Mouse (Mus musculus) stomach, embryonic 15.5 days (tissue): Measurements from ENCODE around the gene Slc2a5. TPM values are rescaled to one million over a fixed set of nuclear protein-coding genes. Genes with fewer than 3 reads are reported as not detected.
A peak's percentile ranks its signal among the peaks of the same experiment; 100 is the strongest.

Source experiments
- ATAC-seq: fragments of 200-750 bp; cut with Nextera tagmentation; 2 replicates; pipeline ENCODE4 v1.8.0; 2017; ENCODE audit warnings: low read depth, moderate number of reproducible peaks, moderate TSS enrichment; ENCODE audit not compliant: insufficient read depth, low FRiP score
- H3K27ac ChIP-seq: fragments of 300-500 bp; sonication (generic); 2 replicates; pipeline ENCODE4 v1.5.1; 2015; ENCODE audit warnings: mild to moderate bottlenecking, inconsistent platforms
- H3K27me3 ChIP-seq: fragments of 300-500 bp; sonication (generic); replicated peaks from 2 replicates; pipeline ENCODE4 v1.6.1; 2015; ENCODE audit warnings: inconsistent platforms
- H3K36me3 ChIP-seq: fragments of 300-500 bp; sonication (generic); 2 replicates; pipeline ENCODE4 v1.6.1; 2015; ENCODE audit warnings: inconsistent platforms
- H3K4me1 ChIP-seq: fragments of 300-500 bp; sonication (generic); 2 replicates; pipeline ENCODE4 v1.6.1; 2015; ENCODE audit warnings: inconsistent platforms
- H3K4me2 ChIP-seq: fragments of 300-500 bp; sonication (generic); 2 replicates; pipeline ENCODE4 v1.6.1; 2015; ENCODE audit warnings: mild to moderate bottlenecking, inconsistent platforms
- H3K4me3 ChIP-seq: fragments of 300-500 bp; sonication (generic); replicated peaks from 2 replicates; pipeline ENCODE4 v1.5.1; 2015; ENCODE audit warnings: inconsistent platforms
- H3K9ac ChIP-seq: fragments of 300-500 bp; sonication (generic); 2 replicates; pipeline ENCODE4 v1.6.1; 2015; ENCODE audit warnings: inconsistent platforms
- H3K9me3 ChIP-seq: fragments of 300-500 bp; sonication (generic); 2 replicates; pipeline ENCODE4 v1.6.1; 2016; ENCODE audit warnings: inconsistent platforms
- WGBS: fragments of 180-500 bp; shearing (Covaris S2); methylation state at CpG from one replicate; pipeline ENCODE4 v1.1.7; 2015; 5-methylcytosine and 5-hydroxymethylcytosine counted together
- polyA plus RNA-seq: library from polyadenylated mRNA; unstranded; fragments of >200 nt; fragmentation: Nextera tagmentation; extraction: Ambion mirVana; gene quantifications from 2 replicates; pipeline ENCODE4 v1.2.1, GENCODE M21; 2015

Gene Slc2a5
- polyA plus RNA-seq, 1 experiment from 2014 or later: 1.6 TPM

- Histone ChIP-seq H3K27ac (peak overlapping the region; percentile 72), H3K4me2 (no peak overlapping the region), H3K27me3 (no peaks in the 10 kb centered on the region), H3K9ac (no peak overlapping the region), H3K4me3 (no peak overlapping the region), H3K4me1 (no peaks in the 10 kb centered on the region), H3K9me3 (no peaks in the 10 kb centered on the region), H3K36me3 (no peaks in the 10 kb centered on the region)
- 61% methylated on average over 8 of the region's 8 CpGs for WGBS
- peak; percentile 86 for ATAC-seq
Observed at GRCm38 (mm10) chr4:150152483-150152882, 33.4 kb downstream of the Slc2a5 start.

- Histone ChIP-seq H3K4me2 (no peak overlapping the region), H3K9ac (no peak overlapping the region), H3K4me1 (no peaks in the 10 kb centered on the region), H3K36me3 (no peaks in the 10 kb centered on the region), H3K4me3 (no peak overlapping the region), H3K27ac (no peak overlapping the region), H3K27me3 (no peaks in the 10 kb centered on the region), H3K9me3 (no peaks in the 10 kb centered on the region)
- WGBS: 91% methylated on average over 4 of the region's 4 CpGs
- ATAC-seq: no peak
Observed at GRCm38 (mm10) chr4:150155301-150155700, 36.2 kb downstream of the Slc2a5 start.

- ATAC-seq: no peak
- no peaks in the 10 kb centered on the region for H3K4me1 ChIP-seq
- H3K9me3 ChIP-seq: no peaks in the 10 kb centered on the region
- no peak overlapping the region for H3K4me3 ChIP-seq
- 89% methylated on average over 4 of the region's 4 CpGs for WGBS
- H3K9ac ChIP-seq: no peak overlapping the region
- no peak overlapping the region for H3K27ac ChIP-seq
- H3K27me3 ChIP-seq: no peaks in the 10 kb centered on the region
- no peaks in the 10 kb centered on the region for H3K36me3 ChIP-seq
- no peak overlapping the region for H3K4me2 ChIP-seq
Observed at GRCm38 (mm10) chr4:150155731-150156130, 36.6 kb downstream of the Slc2a5 start.

GRCm38 (mm10) chr4:150157348-150157882 is 38.3 kb downstream of the Slc2a5 start:
- Histone ChIP-seq H3K27me3 (no peaks in the 10 kb centered on the region), H3K9me3 (no peaks in the 10 kb centered on the region), H3K9ac (no peak overlapping the region), H3K36me3 (no peaks in the 10 kb centered on the region), H3K4me1 (no peaks in the 10 kb centered on the region), H3K4me3 (no peak overlapping the region), H3K27ac (no peak overlapping the region), H3K4me2 (no peak overlapping the region)
- no peak for ATAC-seq
- 68% methylated on average over 14 of the region's 14 CpGs for WGBS

GRCm38 (mm10) chr4:150159458-150159857 is 40.4 kb downstream of the Slc2a5 start:
- H3K4me3 ChIP-seq: no peak overlapping the region
- no peak overlapping the region for H3K4me2 ChIP-seq
- H3K4me1 ChIP-seq: no peaks in the 10 kb centered on the region
- no peaks in the 10 kb centered on the region for H3K9me3 ChIP-seq
- no peak overlapping the region for H3K9ac ChIP-seq
- 70% methylated on average over 2 of the region's 2 CpGs for WGBS
- no peak for ATAC-seq
- no peak overlapping the region for H3K27ac ChIP-seq
- H3K27me3 ChIP-seq: no peaks in the 10 kb centered on the region
- no peaks in the 10 kb centered on the region for H3K36me3 ChIP-seq

- 69% methylated on average over 13 of the region's 13 CpGs for WGBS
- Histone ChIP-seq H3K9me3 (no peaks in the 10 kb centered on the region), H3K27me3 (no peaks in the 10 kb centered on the region), H3K4me1 (peaks cover 4% of the 10 kb centered on the region; the same call in 1 of the 2 replicates), H3K4me3 (no peak overlapping the region), H3K9ac (no peak overlapping the region), H3K27ac (no peak overlapping the region), H3K36me3 (no peaks in the 10 kb centered on the region), H3K4me2 (no peak overlapping the region)
- ATAC-seq: no peak
Observed at GRCm38 (mm10) chr4:150162561-150163169, 43.6 kb downstream of the Slc2a5 start.

- Histone ChIP-seq H3K4me2 (peak overlapping the region; percentile 27), H3K4me3 (no peak overlapping the region), H3K27ac (no peak overlapping the region), H3K9me3 (no peaks in the 10 kb centered on the region), H3K27me3 (no peaks in the 10 kb centered on the region), H3K4me1 (peaks cover 4% of the 10 kb centered on the region; the same call in 1 of the 2 replicates), H3K36me3 (no peaks in the 10 kb centered on the region), H3K9ac (no peak overlapping the region)
- WGBS: 31% methylated on average over 13 of the region's 13 CpGs
- ATAC-seq: no peak
Observed at GRCm38 (mm10) chr4:150164875-150165274, 45.8 kb downstream of the Slc2a5 start.

- peaks cover 4% of the 10 kb centered on the region; the same call in 1 of the 2 replicates for H3K4me1 ChIP-seq
- no peaks in the 10 kb centered on the region for H3K9me3 ChIP-seq
- H3K27me3 ChIP-seq: no peaks in the 10 kb centered on the region
- no peak overlapping the region for H3K9ac ChIP-seq
- H3K27ac ChIP-seq: no peak overlapping the region
- H3K4me3 ChIP-seq: no peak overlapping the region
- no peak for ATAC-seq
- 62% methylated on average over 10 of the region's 10 CpGs for WGBS
- no peaks in the 10 kb centered on the region for H3K36me3 ChIP-seq
- no peak overlapping the region for H3K4me2 ChIP-seq
Observed at GRCm38 (mm10) chr4:150168406-150168805, 49.3 kb downstream of the Slc2a5 start.

GRCm38 (mm10) chr4:150172107-150172506 is 53.0 kb downstream of the Slc2a5 start:
- no peak; the same call in 1 of the 2 replicates for ATAC-seq
- Histone ChIP-seq H3K4me3 (no peak overlapping the region), H3K4me1 (no peaks in the 10 kb centered on the region), H3K4me2 (no peak overlapping the region), H3K9me3 (no peaks in the 10 kb centered on the region), H3K27me3 (no peaks in the 10 kb centered on the region), H3K36me3 (no peaks in the 10 kb centered on the region), H3K27ac (no peak overlapping the region), H3K9ac (no peak overlapping the region)
- 76% methylated on average over 8 of the region's 8 CpGs for WGBS

GRCm38 (mm10) chr4:150173281-150173680 is 54.2 kb downstream of the Slc2a5 start:
- WGBS: 49% methylated on average over 10 of the region's 10 CpGs
- H3K4me1 ChIP-seq: no peaks in the 10 kb centered on the region
- no peak overlapping the region for H3K27ac ChIP-seq
- no peak overlapping the region for H3K4me3 ChIP-seq
- no peak overlapping the region for H3K4me2 ChIP-seq
- H3K9me3 ChIP-seq: no peaks in the 10 kb centered on the region
- ATAC-seq: no peak
- H3K9ac ChIP-seq: no peak overlapping the region
- H3K36me3 ChIP-seq: no peaks in the 10 kb centered on the region
- H3K27me3 ChIP-seq: no peaks in the 10 kb centered on the region

GRCm38 (mm10) chr4:150174027-150174426 is 54.9 kb downstream of the Slc2a5 start:
- ATAC-seq: no peak

GRCm38 (mm10) chr4:150176535-150176934 is 57.5 kb downstream of the Slc2a5 start:
- no peak overlapping the region for H3K27ac ChIP-seq
- no peak overlapping the region for H3K4me2 ChIP-seq
- no peaks in the 10 kb centered on the region for H3K4me1 ChIP-seq
- H3K9ac ChIP-seq: no peak overlapping the region
- WGBS: 8% methylated on average over 7 of the region's 7 CpGs
- H3K27me3 ChIP-seq: no peaks in the 10 kb centered on the region
- H3K9me3 ChIP-seq: no peaks in the 10 kb centered on the region
- H3K36me3 ChIP-seq: no peaks in the 10 kb centered on the region
- ATAC-seq: no peak
- H3K4me3 ChIP-seq: no peak overlapping the region

More at GRCm38 (mm10) chr4:150174027-150174426, 54.9 kb downstream of the Slc2a5 start:
- H3K9me3 ChIP-seq: no peaks in the 10 kb centered on the region
- WGBS: 93% methylated on average over 14 of the region's 14 CpGs
- H3K4me3 ChIP-seq: no peak overlapping the region
- H3K36me3 ChIP-seq: no peaks in the 10 kb centered on the region
- H3K4me2 ChIP-seq: no peak overlapping the region
- H3K27me3 ChIP-seq: no peaks in the 10 kb centered on the region
- H3K4me1 ChIP-seq: no peaks in the 10 kb centered on the region
- no peak overlapping the region for H3K9ac ChIP-seq
- H3K27ac ChIP-seq: no peak overlapping the region
